Mouse (Mus musculus): Measurements from ENCODE around the gene Jmjd8. TPM values are rescaled to one million over a fixed set of nuclear protein-coding genes. Genes with fewer than 3 reads are reported as not detected.
"Not testable (repeated sequence)": the region's sequence is repeated elsewhere in the genome, so short reads cannot be mapped to it uniquely, and the experiment has no call there.

Gene Jmjd8
- polyA plus RNA-seq, 1 experiment: 65.8 TPM

- Histone ChIP-seq H3K4me3 (replicated peaks; ENCODE audit: insufficient read depth, low read depth, low read length) (peak within 1 kb of the TSS; percentile 82), H3K27me3 (ENCODE audit: control insufficient read depth, insufficient read depth, low read length) (no peaks in the 10 kb centered on the region), H3K27ac (ENCODE audit: insufficient read depth, low read length) (peak within 1 kb of the TSS; percentile 83), H3K4me1 (ENCODE audit: control insufficient read depth, insufficient read depth, low read length) (peaks cover 8% of the 10 kb centered on the region)
- DNase-seq: peak; percentile 84 to 85
- under 1% methylated on average over 22 of the region's 24 CpGs for WGBS
- TF ChIP-seq CTCF (IDR thresholded peaks at IDR 0.05; ENCODE audit: borderline replicate concordance, insufficient read depth, low read depth, low read length) (no peak), POLR2A (IDR thresholded peaks at IDR 0.05; ENCODE audit: borderline replicate concordance, insufficient read depth, low read length) (peak; percentile 39; the same call in 1 of the 2 replicates)
These were observed 40.0 kb downstream of the Jmjd8 start, which contains the start of gene Mcrip2 for GRCm38 (mm10) chr17:25868601-25869191. TSS of gene Mcrip2 (minus strand) at chr17:25868764.

- WGBS: 82% methylated on average over 8 of the region's 8 CpGs
- TF ChIP-seq POLR2A (IDR thresholded peaks at IDR 0.05; ENCODE audit: borderline replicate concordance, insufficient read depth, low read length) (no peak), CTCF (IDR thresholded peaks at IDR 0.05; ENCODE audit: borderline replicate concordance, insufficient read depth, low read depth, low read length) (no peak)
- peaks cover 11% of the 10 kb centered on the region for H3K4me1 ChIP-seq (ENCODE audit: control insufficient read depth, insufficient read depth, low read length)
- no peaks in the 10 kb centered on the region for H3K27me3 ChIP-seq (ENCODE audit: control insufficient read depth, insufficient read depth, low read length)
- H3K4me3 ChIP-seq (replicated peaks; ENCODE audit: insufficient read depth, low read depth, low read length): no peak overlapping the region
- no peak overlapping the region for H3K27ac ChIP-seq (ENCODE audit: insufficient read depth, low read length)
- DNase-seq: no peak
These were observed 40.8 kb downstream of the Jmjd8 start for GRCm38 (mm10) chr17:25869498-25869897.

GRCm38 (mm10) chr17:25869954-25870353 lies 41.3 kb downstream of the Jmjd8 start:
- no peak for DNase-seq
- WGBS: 81% methylated on average over 2 of the region's 2 CpGs
- Histone ChIP-seq H3K4me3 (replicated peaks; ENCODE audit: insufficient read depth, low read depth, low read length) (no peak overlapping the region), H3K4me1 (ENCODE audit: control insufficient read depth, insufficient read depth, low read length) (peaks cover 12% of the 10 kb centered on the region), H3K27me3 (ENCODE audit: control insufficient read depth, insufficient read depth, low read length) (no peaks in the 10 kb centered on the region), H3K27ac (ENCODE audit: insufficient read depth, low read length) (no peak overlapping the region)
- no peak for TF ChIP-seq CTCF (IDR thresholded peaks at IDR 0.05; ENCODE audit: borderline replicate concordance, insufficient read depth, low read depth, low read length)
- no peak for TF ChIP-seq POLR2A (IDR thresholded peaks at IDR 0.05; ENCODE audit: borderline replicate concordance, insufficient read depth, low read length)

- H3K4me3 ChIP-seq (replicated peaks; ENCODE audit: insufficient read depth, low read depth, low read length); H3K27ac ChIP-seq (ENCODE audit: insufficient read depth, low read length); DNase-seq; H3K27me3 ChIP-seq (ENCODE audit: control insufficient read depth, insufficient read depth, low read length): not testable (repeated sequence)
- peaks cover 15% of the 10 kb centered on the region for H3K4me1 ChIP-seq (ENCODE audit: control insufficient read depth, insufficient read depth, low read length)
These were observed 42.9 kb downstream of the Jmjd8 start for GRCm38 (mm10) chr17:25871566-25871965.

- no peak overlapping the region for H3K27ac ChIP-seq (ENCODE audit: insufficient read depth, low read length)
- peaks cover 16% of the 10 kb centered on the region for H3K4me1 ChIP-seq (ENCODE audit: control insufficient read depth, insufficient read depth, low read length)
- no peak overlapping the region for H3K4me3 ChIP-seq (replicated peaks; ENCODE audit: insufficient read depth, low read depth, low read length)
- WGBS: 85% methylated on average over 3 of the region's 3 CpGs
- DNase-seq: no peak
- no peaks in the 10 kb centered on the region for H3K27me3 ChIP-seq (ENCODE audit: control insufficient read depth, insufficient read depth, low read length)
- no peak for TF ChIP-seq POLR2A (IDR thresholded peaks at IDR 0.05; ENCODE audit: borderline replicate concordance, insufficient read depth, low read length)
- TF ChIP-seq CTCF (IDR thresholded peaks at IDR 0.05; ENCODE audit: borderline replicate concordance, insufficient read depth, low read depth, low read length): no peak
These were observed 44.0 kb downstream of the Jmjd8 start for GRCm38 (mm10) chr17:25872676-25873075.

GRCm38 (mm10) chr17:25873405-25874147 lies 44.9 kb downstream of the Jmjd8 start:
- no peaks in the 10 kb centered on the region for H3K27me3 ChIP-seq (ENCODE audit: control insufficient read depth, insufficient read depth, low read length)
- WGBS: 84% methylated on average over 11 of the region's 11 CpGs
- no peak for DNase-seq
- H3K4me3 ChIP-seq (replicated peaks; ENCODE audit: insufficient read depth, low read depth, low read length): no peak overlapping the region
- TF ChIP-seq CTCF (IDR thresholded peaks at IDR 0.05; ENCODE audit: borderline replicate concordance, insufficient read depth, low read depth, low read length) (no peak), POLR2A (IDR thresholded peaks at IDR 0.05; ENCODE audit: borderline replicate concordance, insufficient read depth, low read length) (no peak)
- H3K27ac ChIP-seq (ENCODE audit: insufficient read depth, low read length): no peak overlapping the region
- H3K4me1 ChIP-seq (ENCODE audit: control insufficient read depth, insufficient read depth, low read length): peaks cover 16% of the 10 kb centered on the region

GRCm38 (mm10) chr17:25874148-25874720 lies 45.6 kb downstream of the Jmjd8 start:
- H3K4me3 ChIP-seq (replicated peaks; ENCODE audit: insufficient read depth, low read depth, low read length): peak overlapping the region; percentile 96
- H3K4me1 ChIP-seq (ENCODE audit: control insufficient read depth, insufficient read depth, low read length): peaks cover 12% of the 10 kb centered on the region
- TF ChIP-seq POLR2A (IDR thresholded peaks at IDR 0.05; ENCODE audit: borderline replicate concordance, insufficient read depth, low read length) (no peak), CTCF (IDR thresholded peaks at IDR 0.05; ENCODE audit: borderline replicate concordance, insufficient read depth, low read depth, low read length) (no peak)
- 10% methylated on average over 14 of the region's 14 CpGs for WGBS
- no peak for DNase-seq
- no peaks in the 10 kb centered on the region for H3K27me3 ChIP-seq (ENCODE audit: control insufficient read depth, insufficient read depth, low read length)
- H3K27ac ChIP-seq (ENCODE audit: insufficient read depth, low read length): peak overlapping the region; percentile 67

GRCm38 (mm10) chr17:25874721-25875170 lies 46.1 kb downstream of the Jmjd8 start, which contains the start of gene Mettl26:
TSS of gene Mettl26 (plus strand) at chr17:25875074.
- WGBS: under 1% methylated on average over 25 of the region's 25 CpGs
- peak; percentile 87 to 97 for DNase-seq
- H3K4me1 ChIP-seq (ENCODE audit: control insufficient read depth, insufficient read depth, low read length): peaks cover 13% of the 10 kb centered on the region
- TF ChIP-seq POLR2A (IDR thresholded peaks at IDR 0.05; ENCODE audit: borderline replicate concordance, insufficient read depth, low read length): no peak
- TF ChIP-seq CTCF (IDR thresholded peaks at IDR 0.05; ENCODE audit: borderline replicate concordance, insufficient read depth, low read depth, low read length): 0 out of 2 replicates have a peak, but pooled peaks have one; percentile 7
- H3K4me3 ChIP-seq (replicated peaks; ENCODE audit: insufficient read depth, low read depth, low read length): peak within 1 kb of the TSS; percentile 96
- H3K27me3 ChIP-seq (ENCODE audit: control insufficient read depth, insufficient read depth, low read length): no peaks in the 10 kb centered on the region
- H3K27ac ChIP-seq (ENCODE audit: insufficient read depth, low read length): peak within 1 kb of the TSS; percentile 74

Measured in cerebellum, adult 2 months (tissue).